Mouse (Mus musculus) spleen, adult 2 months (tissue): Measurements from ENCODE around the gene Rhbdd3. TPM values are rescaled to one million over a fixed set of nuclear protein-coding genes. Genes with fewer than 3 reads are reported as not detected.

ENCODE experiments used
- DNase-seq, 2 experiments: peaks; one replicate each; pipeline versions ENCODE4 v3.0.0 to v3.0.0-alpha.2; 2012 to 2021; ENCODE audit warnings: low spot score in 2 of 2, low read depth in 1 of 2
- H3K27ac ChIP-seq: fragments of 200-500 bp; 2 replicates; pipeline ENCODE4 v1.5.1; 2012; ENCODE audit warnings: low read length, inconsistent platforms; ENCODE audit not compliant: insufficient read depth
- H3K27me3 ChIP-seq: fragments of 200-500 bp; 2 replicates; pipeline ENCODE4 v1.6.1; 2012; ENCODE audit warnings: mild to moderate bottlenecking, moderate library complexity, low read length, inconsistent platforms; ENCODE audit not compliant: control insufficient read depth, insufficient read depth
- H3K36me3 ChIP-seq: fragments of 200-500 bp; 2 replicates; pipeline ENCODE4 v1.6.1; 2012; ENCODE audit warnings: mild to moderate bottlenecking, low read length, inconsistent platforms; ENCODE audit not compliant: control insufficient read depth, insufficient read depth
- H3K4me1 ChIP-seq: fragments of 200-500 bp; 2 replicates; pipeline ENCODE4 v1.6.1; 2011; ENCODE audit warnings: inconsistent platforms; ENCODE audit not compliant: control insufficient read depth, insufficient read depth, insufficient read length
- H3K4me3 ChIP-seq: fragments of 200-500 bp; 2 replicates; pipeline ENCODE4 v1.5.1; 2011; ENCODE audit warnings: mild to moderate bottlenecking, inconsistent platforms; ENCODE audit not compliant: insufficient read depth, insufficient read length; ENCODE audit errors: extremely low read depth
- CTCF ChIP-seq: fragments of 200-500 bp; IDR thresholded peaks from 2 replicates; pipeline ENCODE4 v1.5.1; 2011; ENCODE audit warnings: mild to moderate bottlenecking, inconsistent platforms; ENCODE audit not compliant: insufficient read depth, insufficient read length, insufficient replicate concordance; ENCODE audit errors: extremely low read depth
- POLR2A ChIP-seq: fragments of 200-500 bp; IDR thresholded peaks from 2 replicates; pipeline ENCODE4 v1.6.1; 2011; ENCODE audit warnings: low read depth, low read length, inconsistent platforms
- WGBS: fragments of 180-500 bp; shearing (Covaris S2); methylation state at CpG from one replicate; pipeline ENCODE4 v1.1.7; 2018; 5-methylcytosine and 5-hydroxymethylcytosine counted together
- polyA plus RNA-seq: library from polyadenylated mRNA; depleted of rRNA; stranded (reverse); fragments of >200 nt; gene quantifications from 2 replicates; pipeline ENCODE4 v1.2.3, GENCODE M21; 2012; rRNA removed

Gene Rhbdd3
- polyA plus RNA-seq, 1 experiment: 14.6 TPM

DNA sequence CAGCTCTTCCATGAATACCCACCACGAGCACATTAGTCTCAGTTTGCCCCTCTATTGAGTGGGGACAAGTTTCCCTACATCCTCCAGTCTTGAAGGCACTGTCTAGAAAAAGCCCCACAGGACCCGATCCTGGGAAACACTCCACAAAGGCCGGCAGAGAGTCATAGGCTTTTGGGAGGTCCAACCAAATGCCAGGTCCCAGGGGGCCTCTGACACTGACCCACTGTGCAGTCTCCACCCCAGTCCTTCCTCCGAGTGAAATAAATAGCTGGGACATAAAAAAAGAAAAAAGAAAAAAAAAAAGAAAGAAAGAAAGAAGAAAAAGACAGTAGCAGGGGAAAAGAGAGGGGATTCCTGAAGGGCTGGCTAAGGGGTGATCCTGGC lies 52.5 kb downstream of the Rhbdd3 start:
- peak overlapping the region; percentile 65 for H3K4me3 ChIP-seq
- H3K4me1 ChIP-seq: peaks cover 29% of the 10 kb centered on the region; the same call in 1 of the 2 replicates
- WGBS: 13% methylated on average over 4 of the region's 4 CpGs
- peak overlapping the region; percentile 69; the same call in 1 of the 2 replicates for H3K27ac ChIP-seq
- no peak for DNase-seq
- H3K36me3 ChIP-seq: no peaks in the 10 kb centered on the region
- no peak for TF ChIP-seq POLR2A
- TF ChIP-seq CTCF: no peak
- H3K27me3 ChIP-seq: no peaks in the 10 kb centered on the region

DNA sequence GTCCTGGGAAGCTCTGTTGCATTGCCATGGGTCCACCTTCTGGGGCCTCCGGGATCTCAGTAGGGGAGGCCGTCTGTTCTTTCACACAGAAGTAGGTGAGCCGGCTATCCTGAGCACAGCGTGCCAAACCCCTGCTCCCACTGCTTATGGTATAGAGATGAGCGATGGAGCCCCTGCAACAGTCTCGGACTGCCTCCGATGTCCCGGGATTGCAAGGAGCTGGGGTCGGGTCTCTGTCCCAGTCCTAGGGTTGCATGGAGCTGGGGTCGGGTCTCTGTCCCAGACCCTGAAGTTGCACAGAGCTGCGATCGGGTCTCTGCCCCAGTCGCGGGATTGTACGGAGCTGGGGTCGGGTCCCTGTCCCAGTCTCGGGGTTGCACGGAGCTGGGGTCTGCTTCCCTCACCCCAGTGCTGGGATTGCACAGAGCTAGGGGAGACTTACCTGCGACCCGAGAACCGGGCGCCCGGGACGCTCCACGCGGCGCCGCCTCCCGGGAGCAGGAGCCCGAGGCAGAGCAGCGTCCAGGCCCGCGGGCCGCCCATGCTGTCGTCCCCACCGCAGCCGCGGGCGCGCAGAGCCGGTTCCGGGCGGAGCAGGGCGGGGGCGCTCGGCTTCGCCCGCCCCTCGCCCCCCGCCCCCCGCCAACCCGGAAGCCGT lies 53.1 kb downstream of the Rhbdd3 start, which contains the start of gene Emid1:
Gene Emid1 (minus strand): TSS at position 578 of the 658 bp plus-strand sequence.
- peak within 1 kb of the TSS; percentile 69; the same call in 1 of the 2 replicates for H3K27ac ChIP-seq
- H3K4me1 ChIP-seq: peaks cover 29% of the 10 kb centered on the region; the same call in 1 of the 2 replicates
- TF ChIP-seq CTCF: no peak
- no peak for TF ChIP-seq POLR2A
- 4% methylated on average over 31 of the region's 53 CpGs for WGBS
- H3K27me3 ChIP-seq: no peaks in the 10 kb centered on the region
- peak in 1 of 2 experiments; percentile 29 for DNase-seq
- H3K36me3 ChIP-seq: no peaks in the 10 kb centered on the region
- peak within 1 kb of the TSS; percentile 65 for H3K4me3 ChIP-seq

DNA sequence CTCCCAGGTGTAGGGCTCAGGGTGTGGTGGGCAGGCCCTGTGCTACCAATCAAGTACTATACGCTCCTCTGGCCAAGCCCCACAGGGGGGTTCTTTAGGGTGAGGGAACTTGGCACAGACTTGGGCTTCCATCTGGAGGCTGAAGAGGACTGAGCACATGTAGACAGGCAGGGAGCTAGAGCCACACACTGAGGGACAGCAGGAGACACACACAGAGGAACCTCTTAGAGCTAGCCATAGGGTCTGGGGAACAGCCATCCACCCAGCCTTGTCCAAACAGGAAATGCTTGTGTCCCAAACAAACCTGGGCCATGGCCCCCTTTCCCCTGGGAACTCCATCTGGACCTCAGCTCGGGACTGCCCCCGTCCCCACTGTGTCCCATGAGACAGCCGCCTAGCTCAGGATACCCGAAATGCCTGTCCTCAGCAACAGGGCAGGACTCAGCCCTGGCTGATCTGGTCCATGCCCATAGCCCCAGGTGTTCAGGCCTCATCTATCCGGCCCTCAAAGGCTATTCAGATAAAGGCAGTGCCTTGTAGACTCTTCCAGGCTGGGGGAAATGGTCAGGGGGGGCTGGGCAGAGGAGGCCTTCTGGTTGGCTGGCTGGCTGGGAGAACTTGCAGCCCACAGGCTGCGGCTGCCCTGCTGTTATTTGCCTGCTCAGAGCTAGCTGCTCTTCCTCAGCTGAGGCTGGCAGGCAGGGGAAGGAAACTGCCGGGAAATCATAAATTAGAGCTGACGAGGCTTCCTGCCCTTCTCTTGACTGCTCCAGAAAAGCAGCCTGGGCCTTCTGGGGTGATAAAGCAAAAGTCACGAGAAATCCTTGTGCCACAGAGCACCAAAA lies 56.5 kb downstream of the Rhbdd3 start:
- DNase-seq: no peak
- H3K4me3 ChIP-seq: no peak overlapping the region
- H3K27ac ChIP-seq: no peak overlapping the region
- no peaks in the 10 kb centered on the region for H3K36me3 ChIP-seq
- 43% methylated on average over 10 of the region's 10 CpGs for WGBS
- H3K27me3 ChIP-seq: no peaks in the 10 kb centered on the region
- H3K4me1 ChIP-seq: peaks cover 6% of the 10 kb centered on the region; the same call in 1 of the 2 replicates
- TF ChIP-seq POLR2A: no peak
- no peak for TF ChIP-seq CTCF

Other genes starting within 250 kb of the Rhbdd3 start
- 21.3 and 25.3 TPM in 2 replicates for gene Nf2, start 249.4 kb upstream of the Rhbdd3 start, polyA plus RNA-seq
- 12.0 and 21.0 TPM in 2 replicates for gene Nipsnap1, start 225.0 kb upstream of the Rhbdd3 start, polyA plus RNA-seq
- 12.9 and 13.8 TPM in 2 replicates for gene Thoc5, start 203.6 kb upstream of the Rhbdd3 start, polyA plus RNA-seq
- gene Nefh, start 150.9 kb upstream of the Rhbdd3 start, polyA plus RNA-seq: 0.92 and 1.1 TPM in 2 replicates
- 79.7 and 92.9 TPM in 2 replicates for gene Ap1b1, start 112.1 kb upstream of the Rhbdd3 start, polyA plus RNA-seq
- 2.4 and 3.6 TPM in 2 replicates for gene Rasl10a, start 40.8 kb upstream of the Rhbdd3 start, polyA plus RNA-seq
- gene Gas2l1, start 33.6 kb upstream of the Rhbdd3 start, polyA plus RNA-seq: 35.5 and 36.5 TPM in 2 replicates
- gene Ewsr1, start 340 bp downstream of the Rhbdd3 start, polyA plus RNA-seq: 322 and 566 TPM in 2 replicates
- gene Emid1, start 53.3 kb downstream of the Rhbdd3 start, polyA plus RNA-seq: 25.7 and 28.4 TPM in 2 replicates
- 9.4 and 9.6 TPM in 2 replicates for gene Kremen1, start 162.6 kb downstream of the Rhbdd3 start, polyA plus RNA-seq